Mouse (Mus musculus) cerebellum, adult 2 months (tissue): Measurements from ENCODE around the gene Rrnad1.

Experiments
- CTCF ChIP-seq: fragments of 200-500 bp; IDR thresholded peaks from 2 replicates; pipeline ENCODE4 v1.5.1; 2011; ENCODE audit warnings: low read depth, mild to moderate bottlenecking, control low read depth, low read length, moderate library complexity, borderline replicate concordance; ENCODE audit not compliant: insufficient read depth
- POLR2A ChIP-seq: fragments of 200-500 bp; IDR thresholded peaks from 2 replicates; pipeline ENCODE4 v1.6.1; 2011; ENCODE audit warnings: low read length, control low read depth, borderline replicate concordance; ENCODE audit not compliant: insufficient read depth

- TF ChIP-seq CTCF (no peak), POLR2A (no peak)
Measured at GRCm38 (mm10) chr3:87910573-87911141, 19.9 kb downstream of the Rrnad1 start.
